Mouse (Mus musculus) 416B (cell line): ENCODE measurements around the gene Rnf185.
A peak's percentile ranks its signal among the peaks of the same experiment; 100 is the strongest.

Source experiments
- DNase-seq: peaks from one replicate; pipeline ENCODE4 v3.0.0; 2011; ENCODE audit warnings: low read depth

Gene Rnf185

GRCm38 (mm10) chr11:3394520-3394919, 57.6 kb downstream of the Rnf185 start:
- DNase-seq, result no peak

DNA sequence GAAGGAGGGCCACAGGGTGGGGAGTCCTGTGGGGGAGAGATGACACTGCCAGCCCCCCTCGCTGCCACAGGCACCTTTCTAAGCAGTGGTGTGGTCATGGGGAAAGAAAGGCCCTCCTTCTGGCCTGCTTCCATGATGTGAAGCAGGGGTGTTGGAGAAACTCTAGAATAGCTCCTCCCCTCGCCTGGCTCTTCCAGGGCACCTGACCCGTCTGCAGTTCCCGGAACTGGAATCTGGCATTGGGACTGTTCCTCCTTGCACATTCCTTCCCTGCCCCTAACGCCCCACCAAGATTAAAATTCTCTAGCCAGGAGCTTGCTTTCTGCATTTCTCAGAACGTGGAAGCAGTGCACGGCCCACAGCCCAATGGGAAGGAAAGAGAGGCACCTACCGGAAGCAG, 59.6 kb downstream of the Rnf185 start:
- DNase-seq, result no peak

DNA sequence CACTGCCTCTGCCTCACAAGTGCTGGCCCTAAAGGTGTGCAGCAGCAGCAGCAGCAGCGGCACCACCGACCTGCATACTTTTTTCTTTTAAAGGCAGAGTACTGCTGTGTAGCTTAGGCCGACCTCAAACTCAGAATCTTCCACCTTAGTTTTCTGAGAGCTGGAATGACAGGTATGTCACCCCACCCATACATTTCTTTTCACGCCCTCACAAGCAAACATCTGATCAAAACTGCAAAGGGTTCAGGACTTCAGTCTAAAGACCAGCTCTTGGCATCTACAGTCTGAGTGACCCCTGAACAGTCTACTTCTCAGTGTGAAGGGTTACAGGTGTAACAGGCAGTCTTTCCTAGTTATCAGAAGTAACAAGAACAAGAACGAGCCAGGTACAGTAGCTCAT, 61.4 kb downstream of the Rnf185 start:
- no peak for DNase-seq

GRCm38 (mm10) chr11:3389996-3390395, 62.2 kb downstream of the Rnf185 start:
- DNase-seq, result no peak

DNA sequence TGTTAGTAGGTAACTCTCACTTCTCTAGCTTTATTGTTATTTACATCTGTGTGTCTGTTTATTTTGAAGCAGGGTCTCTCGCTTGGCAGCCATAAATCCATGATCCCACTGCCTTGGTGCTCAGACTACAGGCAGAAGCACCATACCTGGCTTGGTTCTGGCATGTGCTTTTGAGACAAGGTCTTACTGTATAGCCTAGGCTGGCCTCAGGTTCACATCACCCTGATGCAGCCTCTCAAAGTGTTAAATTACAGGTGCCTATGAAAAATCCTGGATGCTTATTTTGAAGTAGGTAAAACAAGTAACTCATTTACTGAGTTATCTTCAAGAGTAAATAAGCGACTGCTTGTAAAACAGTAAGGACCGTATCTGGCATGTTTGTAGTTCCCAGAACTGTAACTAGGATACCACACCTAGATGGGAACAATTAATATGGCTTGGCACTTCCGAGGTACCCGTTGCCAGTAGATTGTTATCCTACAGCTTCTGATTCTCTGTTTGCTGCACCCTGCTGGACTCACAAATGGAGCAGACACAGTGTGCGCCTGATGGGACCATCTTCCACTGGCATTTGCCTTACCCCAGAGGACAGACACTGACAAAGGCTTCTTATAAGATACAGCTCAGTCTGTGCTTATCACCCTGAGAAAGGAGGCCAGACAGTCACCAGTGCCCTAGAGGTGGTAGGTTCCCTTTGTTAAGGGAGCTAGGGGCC, 64.5 kb downstream of the Rnf185 start:
- DNase-seq, result no peak

DNA sequence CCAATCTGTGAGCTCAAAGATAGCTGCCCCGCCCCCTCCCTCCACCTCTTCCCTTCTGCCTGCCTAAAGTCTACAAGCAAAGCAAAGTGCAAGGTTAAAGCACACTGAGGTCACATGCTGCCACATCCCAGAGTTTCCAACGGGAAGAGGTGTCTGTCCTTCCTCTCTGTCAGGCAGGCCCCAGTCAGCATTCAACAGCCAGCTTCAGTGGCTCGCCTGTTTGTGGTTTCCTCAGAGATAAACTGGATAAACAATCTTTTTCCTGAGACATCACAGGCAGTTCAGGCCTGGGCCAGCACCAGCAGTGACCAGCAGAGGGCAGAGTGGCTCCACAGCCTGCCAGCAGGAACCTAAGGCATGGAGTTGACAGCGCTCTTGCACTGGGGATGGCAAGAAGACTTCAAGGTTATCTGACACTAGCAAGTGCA, 65.2 kb downstream of the Rnf185 start:
- DNase-seq, result peak; percentile 97

GRCm38 (mm10) chr11:3382602-3383594, 69.3 kb downstream of the Rnf185 start:
- DNase-seq, result peak; percentile 37

- DNase-seq, result no peak
Measured at GRCm38 (mm10) chr11:3381148-3381814, 70.9 kb downstream of the Rnf185 start.

DNA sequence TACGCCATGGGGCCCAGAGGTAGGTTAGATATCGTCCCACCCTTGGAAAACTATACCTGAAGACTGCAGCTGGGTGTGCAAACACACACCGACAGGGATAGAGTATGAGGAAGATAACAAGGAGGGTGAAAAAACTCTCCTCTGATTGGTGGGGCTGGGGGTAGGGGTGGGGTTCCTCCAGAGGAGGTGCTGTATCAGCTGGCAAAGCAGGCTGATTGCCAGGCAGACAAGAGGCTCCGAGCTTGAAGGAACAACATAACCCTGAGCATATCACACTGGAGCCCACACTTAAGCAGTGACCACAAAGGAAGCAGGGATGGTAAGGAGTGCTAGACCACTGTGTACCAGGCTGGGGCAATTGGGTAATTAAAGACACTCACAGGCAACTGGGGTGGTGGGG, 72.7 kb downstream of the Rnf185 start:
- DNase-seq, result peak; percentile 98

GRCm38 (mm10) chr11:3374741-3375140, 77.4 kb downstream of the Rnf185 start:
- DNase-seq, result peak; percentile 82

DNA sequence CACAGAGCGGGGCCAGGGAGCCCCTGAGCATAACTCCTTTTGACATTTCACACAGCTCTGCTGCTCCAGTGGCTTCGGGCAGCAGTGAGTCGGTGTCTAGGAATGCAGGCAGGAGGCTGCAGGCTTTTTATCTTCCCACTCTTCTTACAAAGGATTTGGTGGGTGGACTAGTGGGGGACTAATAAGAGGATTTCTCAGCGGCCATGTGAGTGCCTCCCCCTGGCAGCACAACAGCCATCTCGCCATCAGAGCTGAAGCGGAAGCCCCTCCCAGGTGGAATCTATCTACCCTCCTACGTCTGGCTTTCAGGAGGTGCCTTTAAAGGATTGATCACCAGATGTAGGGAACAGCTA, 77.9 kb downstream of the Rnf185 start:
- DNase-seq, result no peak

DNA sequence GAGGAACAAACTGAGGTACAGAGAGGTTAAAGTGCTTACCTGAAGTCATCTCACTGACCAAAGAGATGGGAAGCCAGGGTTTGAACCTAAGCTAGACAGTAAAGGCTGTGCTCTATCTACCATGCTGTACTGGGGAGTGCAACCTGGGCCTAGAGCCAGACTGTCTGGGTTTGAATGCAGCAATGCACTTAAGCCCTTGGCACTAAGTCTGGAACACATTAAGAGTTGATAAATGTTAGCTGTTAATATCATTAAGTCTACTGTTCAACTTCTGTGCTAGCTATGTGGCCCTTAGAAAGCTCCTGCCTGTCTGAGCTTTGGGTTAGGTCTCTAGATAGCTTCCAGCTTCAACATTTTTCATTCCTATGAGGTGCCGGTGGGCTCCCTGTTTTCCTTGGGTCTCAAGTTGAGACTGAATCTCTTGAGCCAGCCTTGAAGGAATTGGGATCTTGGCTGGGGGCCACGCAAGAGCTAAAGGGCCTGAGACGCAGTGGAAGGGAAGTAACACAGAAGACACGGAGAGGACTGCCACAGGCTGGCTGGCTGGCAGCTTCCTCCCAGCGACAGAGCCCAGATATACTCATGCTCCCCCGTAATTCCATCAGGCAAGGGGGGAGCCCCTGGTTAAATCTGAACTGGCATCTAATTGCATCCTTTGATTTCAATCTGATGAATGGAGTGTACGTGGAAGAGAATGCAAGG, 78.4 kb downstream of the Rnf185 start:
- DNase-seq, result no peak

DNA sequence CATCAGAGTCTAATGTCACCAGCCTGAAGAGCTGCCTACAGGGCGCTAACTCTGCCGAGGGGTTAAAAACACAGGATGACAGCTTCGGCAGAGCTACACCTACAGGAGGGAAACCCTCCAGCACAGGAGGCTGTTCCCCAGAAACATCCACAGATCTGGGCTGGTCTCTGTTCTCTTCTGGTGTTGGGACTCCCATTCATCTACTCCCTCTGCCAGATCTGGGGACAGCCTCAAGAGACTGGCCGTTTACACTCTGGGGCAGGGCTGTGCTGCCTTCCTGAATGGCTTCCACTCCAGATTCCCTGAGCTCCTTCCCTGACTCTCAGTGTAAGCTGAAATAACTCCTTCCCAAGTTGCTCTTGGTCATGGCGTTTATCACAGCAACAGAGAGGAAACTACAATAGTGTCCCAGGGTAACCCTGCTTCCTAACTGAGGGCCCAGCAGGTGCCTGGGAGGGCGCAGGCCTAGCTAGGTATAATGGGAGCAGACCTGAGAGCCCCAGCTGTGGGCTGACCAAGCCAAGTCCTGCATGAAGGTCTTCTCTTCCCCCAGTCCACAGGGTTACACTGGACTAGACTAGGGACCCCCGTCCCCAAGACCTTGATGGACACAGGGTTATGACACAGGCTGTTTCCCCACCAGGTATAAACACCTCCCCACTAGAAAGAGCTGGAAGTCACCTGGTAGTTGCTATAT, 80.4 kb downstream of the Rnf185 start:
- no peak for DNase-seq

DNA sequence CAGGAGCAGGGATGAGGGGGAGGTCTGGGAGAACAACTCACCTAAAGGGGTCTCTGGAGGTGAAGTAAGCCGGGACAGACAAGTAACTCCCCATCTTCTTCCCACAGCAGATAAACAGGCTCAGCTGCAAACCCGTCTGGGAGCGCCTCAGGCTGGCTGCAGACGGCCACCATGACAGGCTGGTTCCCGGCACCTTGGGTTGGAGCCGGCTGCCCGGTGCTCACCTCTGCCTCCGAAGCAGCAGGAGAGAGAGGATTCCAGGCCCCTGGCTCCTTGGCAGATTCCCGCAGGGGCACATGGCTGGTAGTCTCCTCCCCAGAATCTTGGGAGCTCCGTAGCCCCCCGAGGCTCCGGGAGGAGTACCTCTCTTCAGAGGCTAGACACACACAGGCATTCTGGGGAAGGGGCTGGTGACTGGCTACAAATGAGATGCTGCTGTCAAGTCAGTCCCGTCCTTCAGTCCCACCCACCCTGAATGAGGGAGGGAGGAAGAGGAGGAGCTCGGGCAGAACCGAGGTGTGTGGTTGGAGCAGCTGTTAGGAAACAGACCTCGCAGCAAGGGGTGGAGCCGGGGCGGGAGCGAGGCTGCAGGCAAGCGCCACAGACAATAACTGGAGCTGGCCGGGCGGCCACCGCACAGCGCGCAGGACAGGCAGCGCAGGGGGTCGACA, 81.1 kb downstream of the Rnf185 start:
- peak; percentile 33 for DNase-seq

DNA sequence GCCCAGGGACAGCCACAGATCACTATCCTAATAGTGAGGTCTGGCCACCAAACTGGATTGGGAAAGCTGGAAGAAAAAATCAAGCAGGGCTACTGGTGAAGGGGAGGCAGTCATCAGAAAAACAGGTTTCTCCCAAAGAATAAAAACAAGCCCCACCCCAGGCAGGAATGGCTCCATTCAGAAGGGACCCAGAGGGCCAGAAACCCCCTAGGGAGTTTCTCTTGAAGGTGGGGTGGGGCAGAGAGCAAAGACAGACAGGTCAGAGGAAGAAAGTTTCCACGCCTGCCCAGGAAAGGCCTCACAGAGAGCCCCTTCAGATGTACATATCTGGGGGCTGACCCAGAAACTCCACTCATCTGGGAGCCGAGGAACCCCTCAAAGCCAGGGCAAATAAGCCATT, 82.0 kb downstream of the Rnf185 start:
- DNase-seq, result no peak

- DNase-seq, result no peak
Measured at GRCm38 (mm10) chr11:3369449-3369848, 82.7 kb downstream of the Rnf185 start.

DNA sequence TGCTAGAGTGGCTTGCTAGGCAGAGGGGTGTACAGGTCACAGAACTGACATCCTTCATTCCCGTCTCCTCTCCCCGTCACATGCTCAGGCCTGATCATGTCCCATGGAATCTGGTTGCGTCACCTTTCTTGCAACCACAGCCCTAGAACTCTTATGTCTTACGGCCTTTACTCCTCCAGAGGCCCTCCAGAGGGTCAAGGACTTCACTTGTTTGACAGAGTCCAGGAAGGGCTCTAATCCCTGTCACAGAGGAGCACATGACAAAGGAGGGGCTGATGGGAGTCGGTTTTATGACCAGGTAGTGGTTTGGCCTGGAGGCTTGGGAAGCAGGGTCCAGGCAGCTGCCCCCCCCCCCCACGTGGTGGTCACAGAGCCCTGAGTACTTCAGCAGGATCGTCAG, 83.2 kb downstream of the Rnf185 start:
- no peak for DNase-seq

- DNase-seq, result no peak
Measured at GRCm38 (mm10) chr11:3366411-3366810, 85.8 kb downstream of the Rnf185 start.
